Mouse (Mus musculus): ENCODE results near the gene Fam166b. TPM values are rescaled to one million over a fixed set of nuclear protein-coding genes. Genes with fewer than 3 reads are reported as not detected.

The Fam166b gene
- polyA plus RNA-seq, 1 experiment from 2014 or later, result 0.12 TPM

- no peak overlapping the region for H3K4me3 ChIP-seq (ENCODE audit: low read depth, low read length)
- DNase-seq (ENCODE audit: low spot score) (no peak), ATAC-seq (ENCODE audit: low FRiP score, low TSS enrichment) (no peak)
- no peak overlapping the region for H3K9ac ChIP-seq (ENCODE audit: low read length)
- H3K27me3 ChIP-seq (ENCODE audit: control insufficient read depth, insufficient read depth, low read length), result no peaks in the 10 kb centered on the region
- H3K4me2 ChIP-seq (replicated peaks; ENCODE audit: low read depth), result no peak overlapping the region
- WGBS, result 78% methylated on average over 3 of the region's 3 CpGs
- peaks cover 7% of the 10 kb centered on the region; the same call in 1 of the 2 replicates for H3K4me1 ChIP-seq (replicated peaks; ENCODE audit: control insufficient read depth, insufficient read depth)
- no peaks in the 10 kb centered on the region for H3K9me3 ChIP-seq (ENCODE audit: control insufficient read depth, low read length)
- TF ChIP-seq CTCF (IDR thresholded peaks at IDR 0.05; ENCODE audit: low read depth), result no peak
- no peak for TF ChIP-seq EP300 (optimal IDR thresholded peaks at IDR 0.05)
- H3K27ac ChIP-seq (replicated peaks), result no peak overlapping the region
- H3K36me3 ChIP-seq (ENCODE audit: control insufficient read depth, insufficient read depth, low read length), result no peaks in the 10 kb centered on the region; the same call in 1 of the 2 replicates
These were observed 44.4 kb downstream of the Fam166b start for GRCm38 (mm10) chr4:43384541-43384940.

GRCm38 (mm10) chr4:43384083-43384460 lies 44.9 kb downstream of the Fam166b start:
- ATAC-seq (ENCODE audit: low FRiP score, low TSS enrichment), result no peak
- 0 out of 2 replicates have a peak overlapping the region, but pooled peaks have one; percentile 41 for H3K27ac ChIP-seq (replicated peaks)
- H3K36me3 ChIP-seq (ENCODE audit: control insufficient read depth, insufficient read depth, low read length), result no peaks in the 10 kb centered on the region; the same call in 1 of the 2 replicates
- DNase-seq (ENCODE audit: low spot score), result no peak
- TF ChIP-seq EP300 (optimal IDR thresholded peaks at IDR 0.05), result no peak
- peak overlapping the region; percentile 77; the same call in 1 of the 2 replicates for H3K4me2 ChIP-seq (replicated peaks; ENCODE audit: low read depth)
- no peaks in the 10 kb centered on the region for H3K9me3 ChIP-seq (ENCODE audit: control insufficient read depth, low read length)
- no peak overlapping the region for H3K4me3 ChIP-seq (ENCODE audit: low read depth, low read length)
- H3K9ac ChIP-seq (ENCODE audit: low read length), result no peak overlapping the region
- no peaks in the 10 kb centered on the region for H3K27me3 ChIP-seq (ENCODE audit: control insufficient read depth, insufficient read depth, low read length)
- H3K4me1 ChIP-seq (replicated peaks; ENCODE audit: control insufficient read depth, insufficient read depth), result peaks cover 7% of the 10 kb centered on the region; the same call in 1 of the 2 replicates
- 82% methylated on average over 5 of the region's 5 CpGs for WGBS

- Histone ChIP-seq H3K9me3 (ENCODE audit: control insufficient read depth, low read length) (no peaks in the 10 kb centered on the region), H3K36me3 (ENCODE audit: control insufficient read depth, insufficient read depth, low read length) (no peaks in the 10 kb centered on the region), H3K9ac (ENCODE audit: low read length) (peak overlapping the region; percentile 41; the same call in 1 of the 2 replicates), H3K4me1 (replicated peaks; ENCODE audit: control insufficient read depth, insufficient read depth) (peaks cover 7% of the 10 kb centered on the region; the same call in 1 of the 2 replicates), H3K27me3 (ENCODE audit: control insufficient read depth, insufficient read depth, low read length) (no peaks in the 10 kb centered on the region), H3K4me3 (ENCODE audit: low read depth, low read length) (peak overlapping the region; percentile 76; the same call in 1 of the 2 replicates), H3K27ac (replicated peaks) (peak overlapping the region; percentile 75), H3K4me2 (replicated peaks; ENCODE audit: low read depth) (peak overlapping the region; percentile 77)
- DNase-seq (ENCODE audit: low spot score) (no peak), ATAC-seq (ENCODE audit: low FRiP score, low TSS enrichment) (no peak)
- no peak for TF ChIP-seq CTCF (IDR thresholded peaks at IDR 0.05; ENCODE audit: low read depth)
- TF ChIP-seq EP300 (optimal IDR thresholded peaks at IDR 0.05), result no peak
- WGBS, result 45% methylated on average over 11 of the region's 11 CpGs
These were observed 45.5 kb downstream of the Fam166b start for GRCm38 (mm10) chr4:43383246-43384082.

- no peak for TF ChIP-seq EP300 (optimal IDR thresholded peaks at IDR 0.05)
- no peak for TF ChIP-seq CTCF (IDR thresholded peaks at IDR 0.05; ENCODE audit: low read depth)
- 5% methylated on average over 29 of the region's 33 CpGs for WGBS
- peak; percentile 46; the same call in 1 of the 2 replicates for ATAC-seq (ENCODE audit: low FRiP score, low TSS enrichment)
- H3K4me1 ChIP-seq (replicated peaks; ENCODE audit: control insufficient read depth, insufficient read depth), result peaks cover 7% of the 10 kb centered on the region; the same call in 1 of the 2 replicates
- no peak for DNase-seq (ENCODE audit: low spot score)
- H3K4me2 ChIP-seq (replicated peaks; ENCODE audit: low read depth), result peak overlapping the region; percentile 77
- peak overlapping the region; percentile 95 for H3K27ac ChIP-seq (replicated peaks)
- H3K9ac ChIP-seq (ENCODE audit: low read length), result peak overlapping the region; percentile 93
- H3K36me3 ChIP-seq (ENCODE audit: control insufficient read depth, insufficient read depth, low read length), result no peaks in the 10 kb centered on the region
- no peaks in the 10 kb centered on the region for H3K9me3 ChIP-seq (ENCODE audit: control insufficient read depth, low read length)
- H3K27me3 ChIP-seq (ENCODE audit: control insufficient read depth, insufficient read depth, low read length), result no peaks in the 10 kb centered on the region
- peak overlapping the region; percentile 76 for H3K4me3 ChIP-seq (ENCODE audit: low read depth, low read length)
These were observed 46.5 kb downstream of the Fam166b start for GRCm38 (mm10) chr4:43382155-43383020.

- H3K36me3 ChIP-seq (ENCODE audit: control insufficient read depth, insufficient read depth, low read length), result no peaks in the 10 kb centered on the region
These were observed 47.4 kb downstream of the Fam166b start, which contains the start of gene Rusc2 for GRCm38 (mm10) chr4:43381408-43382154. Gene Rusc2 (plus strand): TSS chr4:43381979.

More at GRCm38 (mm10) chr4:43381408-43382154, 47.4 kb downstream of the Fam166b start, which contains the start of gene Rusc2:
- no peaks in the 10 kb centered on the region for H3K9me3 ChIP-seq (ENCODE audit: control insufficient read depth, low read length)
- H3K27ac ChIP-seq (replicated peaks), result peak within 1 kb of the TSS; percentile 95
- under 1% methylated on average over 49 of the region's 63 CpGs for WGBS
- peak; percentile 93 for DNase-seq (ENCODE audit: low spot score)
- H3K4me2 ChIP-seq (replicated peaks; ENCODE audit: low read depth), result peak within 1 kb of the TSS; percentile 77
- TF ChIP-seq CTCF (IDR thresholded peaks at IDR 0.05; ENCODE audit: low read depth) (peak; percentile 72), EP300 (optimal IDR thresholded peaks at IDR 0.05) (no peak)
- peak within 1 kb of the TSS; percentile 93 for H3K9ac ChIP-seq (ENCODE audit: low read length)
- peak; percentile 98 for ATAC-seq (ENCODE audit: low FRiP score, low TSS enrichment)
- H3K4me3 ChIP-seq (ENCODE audit: low read depth, low read length), result peak within 1 kb of the TSS; percentile 76
- H3K27me3 ChIP-seq (ENCODE audit: control insufficient read depth, insufficient read depth, low read length), result no peaks in the 10 kb centered on the region
- peaks cover 7% of the 10 kb centered on the region; the same call in 1 of the 2 replicates for H3K4me1 ChIP-seq (replicated peaks; ENCODE audit: control insufficient read depth, insufficient read depth)

Data from stomach, postnatal 0 days (tissue).